Mouse (Mus musculus) liver, adult (tissue): ENCODE measurements around the gene Gpatch3.

Source experiments
- GATA4 ChIP-seq: IDR thresholded peaks from 2 replicates; pipeline ENCODE4 v1.6.1; 2014; ENCODE audit warnings: mild to moderate bottlenecking, low read length; ENCODE audit not compliant: insufficient replicate concordance

Gpatch3 gene

GRCm38 (mm10) chr4:133626221-133626620 is 51.7 kb downstream of the Gpatch3 start:
- no peak for TF ChIP-seq GATA4

GRCm38 (mm10) chr4:133626621-133627020 is 52.1 kb downstream of the Gpatch3 start:
- no peak for TF ChIP-seq GATA4

GRCm38 (mm10) chr4:133627039-133627438 is 52.5 kb downstream of the Gpatch3 start:
- no peak for TF ChIP-seq GATA4

- TF ChIP-seq GATA4, result no peak
These were observed 54.0 kb downstream of the Gpatch3 start for GRCm38 (mm10) chr4:133628517-133628916.

GRCm38 (mm10) chr4:133629191-133629590 is 54.6 kb downstream of the Gpatch3 start:
- no peak for TF ChIP-seq GATA4

- no peak for TF ChIP-seq GATA4
These were observed 55.9 kb downstream of the Gpatch3 start for GRCm38 (mm10) chr4:133630326-133630920.

GRCm38 (mm10) chr4:133631071-133631768 is 56.7 kb downstream of the Gpatch3 start:
- TF ChIP-seq GATA4, result no peak

- TF ChIP-seq GATA4, result no peak
These were observed 57.3 kb downstream of the Gpatch3 start for GRCm38 (mm10) chr4:133631769-133632411.

GRCm38 (mm10) chr4:133632483-133633327 is 58.2 kb downstream of the Gpatch3 start:
- no peak for TF ChIP-seq GATA4

GRCm38 (mm10) chr4:133633332-133634042 is 58.9 kb downstream of the Gpatch3 start:
- no peak for TF ChIP-seq GATA4
